7 mouse cellular contexts compared by ENCODE assay signal in genomic region chr10:41830851-41831522, GRCm38 (mm10). TPM values are rescaled to one million over a fixed set of nuclear protein-coding genes. Genes with fewer than 3 reads are reported as not detected.
DNase-seq lines count a peak whose midpoint lies in the region; ATAC-seq and TF ChIP-seq lines count a peak whose summit lies in the region.

No protein-coding gene starts in this region.

- TF ChIP-seq CTCF in G1E (IDR thresholded peaks at IDR 0.05; ENCODE audit: low read depth, low read length), result peak; percentile 48

- H3K4me1 ChIP-seq in G1E (ENCODE audit: insufficient read depth, low read depth, low read length), result peaks cover 42% of the 10 kb centered on the region
- H3K4me1 ChIP-seq in heart, embryonic 15.5 days (replicated peaks), result peaks cover 26% of the 10 kb centered on the region

- H3K4me3 ChIP-seq in G1E (ENCODE audit: low read depth, low read length), result no peak overlapping the region
- no peak overlapping the region for H3K4me3 ChIP-seq in heart, embryonic 15.5 days

- H3K27me3 ChIP-seq in G1E (ENCODE audit: insufficient read depth, low read length), result no peaks in the 10 kb centered on the region
- no peaks in the 10 kb centered on the region for H3K27me3 ChIP-seq in heart, embryonic 15.5 days

- ATAC-seq in G1E (ENCODE audit: extremely low read depth, insufficient number of reproducible peaks, low FRiP score, poor library complexity, severe bottlenecking), result peak; percentile 28; the same call in 1 of the 2 replicates
- 0 out of 2 replicates have a peak, but pooled peaks have one; percentile 22 for ATAC-seq in heart, embryonic 15.5 days (replicated peaks; ENCODE audit: insufficient number of reproducible peaks, insufficient read depth, low FRiP score, low read depth)

- H3K9me3 ChIP-seq in G1E (replicated peaks), result no peaks in the 10 kb centered on the region
- no peaks in the 10 kb centered on the region for H3K9me3 ChIP-seq in heart, embryonic 15.5 days (replicated peaks)

- H3K9ac ChIP-seq in heart, embryonic 15.5 days, result 0 out of 2 replicates have a peak overlapping the region, but pooled peaks have one; percentile 4

- peak overlapping the region; percentile 47 for H3K27ac ChIP-seq in heart, embryonic 15.5 days

- 48% methylated on average over 9 of the region's 9 CpGs for WGBS in heart, embryonic 15.5 days

- H3K4me2 ChIP-seq in heart, embryonic 15.5 days, result no peak overlapping the region

- DNase-seq in G1E (ENCODE audit: low spot score), result peak; percentile 39
- DNase-seq in adrenal gland, postnatal 14 days, result peak; percentile 79
- DNase-seq in embryo, embryonic 9.5 days (ENCODE audit: extremely low spot score), result peak; percentile 43
- peak; percentile 73 for DNase-seq in layer of hippocampus, adult 11-12 months (ENCODE audit: low spot score)
- DNase-seq in lung, postnatal 25 days (ENCODE audit: low spot score), result peak; percentile 72
- peak; percentile 75 for DNase-seq in right cerebral cortex, adult 18-20 months

- no peaks in the 10 kb centered on the region for H3K36me3 ChIP-seq in G1E (replicated peaks)
- H3K36me3 ChIP-seq in heart, embryonic 15.5 days, result no peaks in the 10 kb centered on the region

RNA-seq across cellular contexts. Expression of gene Sesn1, which starts 21.3 kb away (rescaled TPM):
- 27.1 and 30.3 TPM in 2 replicates for total RNA-seq in G1E (2014; fragmentation: Nextera tagmentation)
- total RNA-seq in G1E (2017), result 46.7 and 49.3 TPM in 2 replicates
- 7.2 and 9.1 TPM in 2 replicates for polyA plus RNA-seq in G1E (2012)
- total RNA-seq in adrenal gland, postnatal 14 days (2021), result 19.0 and 32.0 TPM in 2 replicates
- 36.7 and 40.2 TPM in 2 replicates for polyA plus RNA-seq in heart, embryonic 15.5 days (2015; fragmentation: Nextera tagmentation; extraction: Ambion mirVana)

RNA-seq across cellular contexts. Expression of gene Cep57l1, which starts 21.3 kb away (rescaled TPM):
- total RNA-seq in G1E (2014; fragmentation: Nextera tagmentation), result 61.9 and 90.5 TPM in 2 replicates
- 38.4 and 38.7 TPM in 2 replicates for total RNA-seq in G1E (2017)
- polyA plus RNA-seq in G1E (2012), result 2.5 and 2.8 TPM in 2 replicates
- total RNA-seq in adrenal gland, postnatal 14 days (2021), result 8.9 and 9.3 TPM in 2 replicates
- 20.0 and 20.4 TPM in 2 replicates for polyA plus RNA-seq in heart, embryonic 15.5 days (2015; fragmentation: Nextera tagmentation; extraction: Ambion mirVana)
